Mouse (Mus musculus) neural tube, embryonic 11.5 days (tissue): ENCODE measurements around the gene Hacl1. TPM values are rescaled to one million over a fixed set of nuclear protein-coding genes. Genes with fewer than 3 reads are reported as not detected.

Source experiments
- ATAC-seq: fragments of 200-750 bp; cut with Nextera tagmentation; 2 replicates; pipeline ENCODE4 v1.8.0; 2017; ENCODE audit warnings: moderate number of reproducible peaks, mild to moderate bottlenecking, moderate TSS enrichment, moderate library complexity; ENCODE audit not compliant: insufficient read depth, low FRiP score, low TSS enrichment
- DNase-seq: peaks from one replicate; pipeline ENCODE4 v3.0.0-alpha.2; 2015; ENCODE audit warnings: low spot score
- H3K27ac ChIP-seq: fragments of 300-500 bp; sonication (generic); 2 replicates; pipeline ENCODE4 v1.5.1; 2014; ENCODE audit warnings: low read depth, mild to moderate bottlenecking, low read length
- H3K27me3 ChIP-seq: fragments of 300-500 bp; sonication (generic); 2 replicates; pipeline ENCODE4 v1.6.1; 2014; ENCODE audit warnings: mild to moderate bottlenecking, low read length, mixed read lengths; ENCODE audit not compliant: control insufficient read depth, insufficient read depth
- H3K36me3 ChIP-seq: fragments of 300-500 bp; sonication (generic); 2 replicates; pipeline ENCODE4 v1.6.1; 2014; ENCODE audit warnings: mild to moderate bottlenecking, low read length, moderate library complexity, mixed read lengths; ENCODE audit not compliant: control insufficient read depth, insufficient read depth
- H3K4me1 ChIP-seq: fragments of 300-500 bp; sonication (generic); 2 replicates; pipeline ENCODE4 v1.6.1; 2014; ENCODE audit warnings: low read length, mixed read lengths; ENCODE audit not compliant: control insufficient read depth, insufficient read depth
- H3K4me2 ChIP-seq: fragments of 300-500 bp; sonication (generic); 2 replicates; pipeline ENCODE4 v1.6.1; 2014; ENCODE audit warnings: low read depth, mild to moderate bottlenecking, moderate library complexity
- H3K4me3 ChIP-seq: fragments of 300-500 bp; sonication (generic); 2 replicates; pipeline ENCODE4 v1.5.1; 2014; ENCODE audit warnings: low read depth, low read length
- H3K9ac ChIP-seq: fragments of 300-500 bp; sonication (generic); 2 replicates; pipeline ENCODE4 v1.6.1; 2014; ENCODE audit warnings: mild to moderate bottlenecking, low read length
- H3K9me3 ChIP-seq: fragments of 300-500 bp; sonication (generic); 2 replicates; pipeline ENCODE4 v1.6.1; 2016; ENCODE audit warnings: low read length; ENCODE audit not compliant: control insufficient read depth
- WGBS: fragments of 180-500 bp; shearing (Covaris S2); extraction: QIAGEN DNeasy Blood & Tissue Kit; methylation state at CpG from one replicate; pipeline ENCODE4 v1.1.7; 2014; 5-methylcytosine and 5-hydroxymethylcytosine counted together
- polyA plus RNA-seq: library from polyadenylated mRNA; unstranded; fragments of >200 nt; fragmentation: Nextera tagmentation; extraction: Ambion mirVana; gene quantifications from 2 replicates; pipeline ENCODE4 v1.2.1, GENCODE M21; 2014

Gene Hacl1
- polyA plus RNA-seq, 1 experiment from 2014 or later = 8.2 TPM

- no peak overlapping the region for H3K4me2 ChIP-seq
- no peak overlapping the region for H3K9ac ChIP-seq
- no peaks in the 10 kb centered on the region for H3K9me3 ChIP-seq
- peaks cover 7% of the 10 kb centered on the region for H3K4me1 ChIP-seq
- WGBS = 49% methylated on average over 5 of the region's 5 CpGs
- H3K4me3 ChIP-seq = no peak overlapping the region
- ATAC-seq (no peak), DNase-seq (peak; percentile 67)
- no peaks in the 10 kb centered on the region for H3K27me3 ChIP-seq
- H3K27ac ChIP-seq = no peak overlapping the region
- H3K36me3 ChIP-seq = no peaks in the 10 kb centered on the region
These were observed 16.0 kb upstream of the Hacl1 start for GRCm38 (mm10) chr14:31656857-31657645.

GRCm38 (mm10) chr14:31656386-31656785 lies 15.3 kb upstream of the Hacl1 start:
- DNase-seq (no peak), ATAC-seq (no peak)
- H3K4me3 ChIP-seq = no peak overlapping the region
- H3K9me3 ChIP-seq = no peaks in the 10 kb centered on the region
- H3K27me3 ChIP-seq = no peaks in the 10 kb centered on the region
- WGBS = 85% methylated on average over 7 of the region's 7 CpGs
- H3K4me1 ChIP-seq = peaks cover 7% of the 10 kb centered on the region
- no peak overlapping the region for H3K9ac ChIP-seq
- H3K4me2 ChIP-seq = no peak overlapping the region
- H3K27ac ChIP-seq = no peak overlapping the region
- no peaks in the 10 kb centered on the region for H3K36me3 ChIP-seq

DNA sequence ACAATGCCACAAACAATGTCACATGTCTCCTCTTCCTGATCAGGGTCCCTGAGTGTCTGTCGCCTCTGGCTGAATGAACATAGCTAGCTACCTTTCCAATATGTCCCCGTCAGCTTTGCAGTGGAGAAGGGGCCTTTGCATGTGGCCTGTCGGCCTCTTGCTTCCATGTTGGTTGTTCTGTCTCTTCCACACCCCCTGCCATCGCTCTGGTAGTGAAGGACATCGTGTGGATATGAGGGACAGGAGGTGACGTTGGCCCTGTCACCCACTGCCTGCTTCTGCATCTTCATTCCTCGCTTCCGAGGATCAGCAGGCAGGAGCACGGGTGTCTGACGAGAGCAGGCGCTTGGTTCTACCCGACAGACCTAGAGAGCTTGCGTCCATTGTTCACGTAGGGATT lies 14.3 kb upstream of the Hacl1 start:
- no peak for DNase-seq
- Histone ChIP-seq H3K4me1 (peaks cover 2% of the 10 kb centered on the region), H3K27me3 (no peaks in the 10 kb centered on the region), H3K9ac (no peak overlapping the region), H3K36me3 (no peaks in the 10 kb centered on the region), H3K9me3 (no peaks in the 10 kb centered on the region), H3K4me2 (no peak overlapping the region), H3K4me3 (no peak overlapping the region), H3K27ac (no peak overlapping the region)
- no peak for ATAC-seq
- 82% methylated on average over 14 of the region's 14 CpGs for WGBS

- ATAC-seq = no peak
- Histone ChIP-seq H3K4me2 (no peak overlapping the region), H3K27ac (no peak overlapping the region), H3K27me3 (no peaks in the 10 kb centered on the region), H3K4me1 (no peaks in the 10 kb centered on the region), H3K4me3 (no peak overlapping the region), H3K9ac (no peak overlapping the region), H3K9me3 (no peaks in the 10 kb centered on the region), H3K36me3 (no peaks in the 10 kb centered on the region)
- no peak for DNase-seq
- WGBS = 85% methylated on average over 5 of the region's 5 CpGs
These were observed 13.7 kb upstream of the Hacl1 start for GRCm38 (mm10) chr14:31654816-31655215.

DNA sequence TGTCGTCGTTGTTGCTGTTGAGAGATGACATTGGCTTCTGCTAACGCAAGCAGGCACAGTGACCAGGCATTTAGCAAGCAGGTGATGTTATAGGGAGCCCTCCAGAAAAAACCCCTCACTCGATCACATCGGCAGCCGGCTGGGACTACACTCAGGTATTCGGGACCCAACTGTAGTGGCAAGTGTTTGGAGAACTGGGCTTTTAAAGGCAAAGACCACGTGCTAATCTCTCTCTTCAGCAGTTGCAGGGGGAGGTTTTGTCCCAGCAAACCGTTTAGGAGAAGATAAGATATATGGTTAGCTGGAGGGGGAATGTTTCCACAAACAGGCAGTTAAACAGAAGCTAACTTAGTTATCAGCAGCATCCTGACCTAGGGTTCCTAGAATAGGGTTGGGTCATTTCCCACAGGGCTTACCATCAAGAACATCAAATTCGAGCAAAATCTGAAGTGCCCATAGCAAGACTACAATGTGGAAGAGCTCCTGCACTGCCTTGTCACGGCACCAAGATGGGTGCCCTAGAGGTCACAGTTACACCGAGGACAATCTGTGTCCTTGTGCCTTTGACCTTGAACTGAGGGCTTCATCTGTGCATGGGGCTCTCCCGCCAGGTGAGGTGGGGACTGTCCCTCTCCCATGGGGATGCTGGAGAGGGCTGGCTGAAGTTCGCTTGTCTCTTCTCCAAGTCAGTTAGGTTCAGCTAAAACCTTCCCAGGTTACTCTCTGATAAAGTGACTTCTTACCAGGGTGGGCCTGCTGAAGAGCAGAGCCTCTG lies 12.2 kb upstream of the Hacl1 start:
- ATAC-seq (no peak), DNase-seq (no peak)
- H3K27ac ChIP-seq = no peak overlapping the region

GRCm38 (mm10) chr14:31652624-31653023 lies 11.5 kb upstream of the Hacl1 start:
- WGBS = 90% methylated on average over 1 of the region's 1 CpGs
- no peaks in the 10 kb centered on the region for H3K36me3 ChIP-seq
- no peak for ATAC-seq
- H3K9ac ChIP-seq = no peak overlapping the region
- no peaks in the 10 kb centered on the region for H3K9me3 ChIP-seq
- DNase-seq = no peak
- no peak overlapping the region for H3K27ac ChIP-seq
- H3K4me1 ChIP-seq = no peaks in the 10 kb centered on the region
- no peak overlapping the region for H3K4me3 ChIP-seq
- no peaks in the 10 kb centered on the region for H3K27me3 ChIP-seq
- no peak overlapping the region for H3K4me2 ChIP-seq

More for the DNA sequence above, 12.2 kb upstream of the Hacl1 start:
- no peak overlapping the region for H3K4me3 ChIP-seq
- no peak overlapping the region for H3K4me2 ChIP-seq
- H3K36me3 ChIP-seq = no peaks in the 10 kb centered on the region
- H3K4me1 ChIP-seq = no peaks in the 10 kb centered on the region
- WGBS = 84% methylated on average over 14 of the region's 14 CpGs
- no peak overlapping the region for H3K9ac ChIP-seq
- no peaks in the 10 kb centered on the region for H3K27me3 ChIP-seq
- no peaks in the 10 kb centered on the region for H3K9me3 ChIP-seq

DNA sequence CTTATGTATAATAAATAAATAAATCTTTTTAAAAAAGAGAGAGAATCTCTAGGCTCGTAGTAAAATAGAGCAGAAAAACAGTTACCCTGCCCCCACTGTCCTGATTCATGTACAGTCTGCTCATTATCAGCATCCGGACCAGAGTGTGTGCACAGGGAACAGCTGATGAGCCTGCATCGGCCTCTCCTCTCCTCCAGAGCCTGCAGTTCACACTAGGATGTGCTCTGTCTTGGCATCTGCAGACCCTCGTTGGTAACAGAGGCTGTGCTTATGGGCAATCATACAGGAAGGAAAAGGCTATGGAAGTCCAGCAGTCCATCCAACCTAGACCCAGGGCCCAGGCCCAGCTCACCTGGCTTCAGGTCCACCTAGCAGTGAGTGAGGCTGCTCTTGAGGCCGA lies 11.0 kb upstream of the Hacl1 start:
- Histone ChIP-seq H3K27ac (no peak overlapping the region), H3K36me3 (no peaks in the 10 kb centered on the region), H3K9ac (no peak overlapping the region), H3K4me3 (no peak overlapping the region), H3K4me1 (no peaks in the 10 kb centered on the region), H3K27me3 (no peaks in the 10 kb centered on the region), H3K4me2 (no peak overlapping the region), H3K9me3 (no peaks in the 10 kb centered on the region)
- ATAC-seq (no peak), DNase-seq (no peak)
- WGBS = 71% methylated on average over 5 of the region's 5 CpGs

- Histone ChIP-seq H3K9me3 (no peaks in the 10 kb centered on the region), H3K27me3 (no peaks in the 10 kb centered on the region), H3K4me1 (no peaks in the 10 kb centered on the region), H3K4me2 (no peak overlapping the region), H3K4me3 (no peak overlapping the region), H3K27ac (no peak overlapping the region), H3K9ac (no peak overlapping the region), H3K36me3 (no peaks in the 10 kb centered on the region)
- 93% methylated on average over 7 of the region's 7 CpGs for WGBS
- ATAC-seq (no peak), DNase-seq (no peak)
These were observed 10.1 kb upstream of the Hacl1 start for GRCm38 (mm10) chr14:31651206-31651605.

GRCm38 (mm10) chr14:31650347-31650746 lies 9.3 kb upstream of the Hacl1 start:
- no peak for DNase-seq
- H3K4me1 ChIP-seq = no peaks in the 10 kb centered on the region
- WGBS = 97% methylated on average over 3 of the region's 3 CpGs
- H3K9me3 ChIP-seq = no peaks in the 10 kb centered on the region
- no peak overlapping the region for H3K4me3 ChIP-seq
- no peaks in the 10 kb centered on the region for H3K36me3 ChIP-seq
- no peaks in the 10 kb centered on the region for H3K27me3 ChIP-seq
- H3K27ac ChIP-seq = no peak overlapping the region
- no peak overlapping the region for H3K4me2 ChIP-seq
- no peak for ATAC-seq
- H3K9ac ChIP-seq = no peak overlapping the region
